Mouse (Mus musculus): Measurements from ENCODE around the gene Ctnna3. TPM values are rescaled to one million over a fixed set of nuclear protein-coding genes. Genes with fewer than 3 reads are reported as not detected.
"Not testable (repeated sequence)": the region's sequence is repeated elsewhere in the genome, so short reads cannot be mapped to it uniquely, and the experiment has no call there.

The Ctnna3 gene
- polyA plus RNA-seq, 1 experiment, result 0.14 TPM

GRCm38 (mm10) chr10:64278836-64279235 lies 848.9 kb downstream of the Ctnna3 start:
- 78% methylated on average over 2 of the region's 2 CpGs for WGBS
- no peak for DNase-seq (ENCODE audit: low read depth, low spot score)

- no peak for DNase-seq (ENCODE audit: low read depth, low spot score)
Measured at GRCm38 (mm10) chr10:64305802-64306201, 875.9 kb downstream of the Ctnna3 start.

- DNase-seq (ENCODE audit: low read depth, low spot score), result no peak
- 81% methylated on average over 2 of the region's 2 CpGs for WGBS
Measured at GRCm38 (mm10) chr10:64311622-64312292, 881.9 kb downstream of the Ctnna3 start.

GRCm38 (mm10) chr10:64320332-64320731 lies 890.4 kb downstream of the Ctnna3 start:
- WGBS, result 77% methylated on average over 7 of the region's 7 CpGs
- DNase-seq (ENCODE audit: low read depth, low spot score), result no peak

DNA sequence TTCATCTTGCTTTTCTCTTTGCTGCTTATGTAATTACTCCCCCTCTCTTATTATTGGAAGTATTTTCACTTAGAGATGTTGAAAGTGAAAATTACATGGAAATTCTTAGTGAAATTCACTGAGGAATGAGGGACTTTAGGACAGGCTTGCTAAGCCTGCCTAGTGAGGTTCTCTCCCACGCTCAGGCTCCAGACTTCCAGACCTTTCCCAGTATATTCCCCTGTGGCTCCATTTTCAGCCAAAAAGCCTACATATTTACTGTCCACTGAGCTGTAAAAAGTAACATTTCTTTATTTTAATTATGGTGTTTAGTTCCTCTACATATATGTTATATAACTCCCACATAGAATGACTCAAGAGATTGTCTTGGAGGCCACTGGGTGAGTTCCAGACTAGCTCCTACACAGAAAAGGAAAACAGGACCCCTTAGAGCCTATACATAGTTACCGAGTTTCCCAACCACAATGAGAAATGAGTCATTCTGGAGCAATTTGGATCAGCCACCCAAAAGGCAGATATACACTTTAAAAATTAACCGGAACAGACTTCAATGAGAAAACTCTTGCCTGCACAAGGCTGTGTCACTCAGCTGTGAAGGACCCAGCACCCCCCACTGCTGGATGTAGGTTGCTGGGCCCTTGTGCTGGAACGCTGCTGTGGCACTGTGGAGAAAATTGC lies 912.9 kb downstream of the Ctnna3 start:
- DNase-seq (ENCODE audit: low read depth, low spot score), result no peak
- 69% methylated on average over 4 of the region's 4 CpGs for WGBS

DNA sequence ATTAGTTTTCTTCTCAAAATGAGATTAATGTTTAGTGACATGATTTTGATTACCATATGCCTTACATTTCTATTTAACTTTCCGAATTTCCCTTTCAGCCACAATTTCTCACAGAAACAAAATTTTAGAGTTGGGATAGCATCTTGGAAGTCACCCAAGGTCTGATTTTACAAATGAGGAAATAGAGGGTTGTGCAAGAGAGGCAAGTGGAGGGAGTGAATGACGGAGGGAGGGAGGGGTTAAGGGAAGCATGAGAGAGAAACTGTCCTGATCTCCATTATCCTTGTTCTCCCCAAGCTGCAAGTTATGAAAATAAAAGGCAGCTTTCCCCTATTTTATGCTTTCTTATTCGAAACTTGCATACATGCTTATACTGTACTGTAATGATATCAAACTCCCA lies 943.4 kb downstream of the Ctnna3 start:
- no peak for DNase-seq (ENCODE audit: low read depth, low spot score)
- WGBS, result 65% methylated on average over 3 of the region's 3 CpGs

DNA sequence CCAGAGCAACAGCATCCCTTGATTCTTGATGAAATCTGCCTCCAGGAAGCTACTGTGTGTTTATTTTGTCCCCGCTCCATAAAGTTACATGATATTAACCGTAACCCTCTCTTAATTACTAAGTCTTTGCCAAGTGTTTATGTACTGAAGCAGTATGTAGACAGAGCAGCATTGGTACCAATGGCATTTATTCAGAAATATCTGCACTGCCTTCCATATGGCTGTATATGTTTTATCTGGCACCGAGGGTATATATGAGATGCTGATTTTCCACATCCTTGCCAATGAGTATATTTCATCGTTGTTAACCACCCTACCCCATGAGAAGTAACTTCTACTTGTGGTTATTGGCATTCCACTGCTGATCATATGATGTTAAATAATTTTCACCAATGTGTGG lies 947.9 kb downstream of the Ctnna3 start:
- WGBS, result 82% methylated on average over 4 of the region's 4 CpGs

DNA sequence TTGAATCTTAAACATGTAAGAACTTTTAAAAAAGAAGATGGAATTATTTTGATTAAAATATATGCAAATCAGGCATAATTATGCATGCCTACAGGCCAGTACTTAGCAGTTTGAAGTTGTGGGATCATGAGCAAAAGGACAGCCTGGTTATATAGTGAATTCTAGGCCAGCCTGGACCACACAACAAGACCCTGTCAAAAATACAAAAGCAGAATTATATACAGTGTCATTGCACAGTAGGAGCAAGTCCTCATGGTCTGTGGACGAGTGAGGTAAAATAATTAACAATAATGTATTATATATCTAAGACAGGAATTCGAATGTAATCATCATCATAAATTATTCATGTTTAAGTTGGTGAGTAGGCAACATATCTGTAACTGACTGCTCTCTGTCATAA lies 966.7 kb downstream of the Ctnna3 start:
- DNase-seq (ENCODE audit: low read depth, low spot score), result no peak
- 49% methylated on average over 2 of the region's 2 CpGs for WGBS

More for the DNA sequence above, 947.9 kb downstream of the Ctnna3 start:
- no peak for DNase-seq (ENCODE audit: low read depth, low spot score)

GRCm38 (mm10) chr10:64418396-64418795 lies 988.5 kb downstream of the Ctnna3 start:
- 20% methylated on average over 1 of the region's 1 CpGs for WGBS
- not testable (repeated sequence) for DNase-seq (ENCODE audit: low read depth, low spot score)

GRCm38 (mm10) chr10:64438736-64439135 lies 1008.8 kb downstream of the Ctnna3 start:
- no peak for DNase-seq (ENCODE audit: low read depth, low spot score)

- 74% methylated on average over 2 of the region's 2 CpGs for WGBS
- no peak for DNase-seq (ENCODE audit: low read depth, low spot score)
Measured at GRCm38 (mm10) chr10:64448624-64449023, 1018.7 kb downstream of the Ctnna3 start.

DNA sequence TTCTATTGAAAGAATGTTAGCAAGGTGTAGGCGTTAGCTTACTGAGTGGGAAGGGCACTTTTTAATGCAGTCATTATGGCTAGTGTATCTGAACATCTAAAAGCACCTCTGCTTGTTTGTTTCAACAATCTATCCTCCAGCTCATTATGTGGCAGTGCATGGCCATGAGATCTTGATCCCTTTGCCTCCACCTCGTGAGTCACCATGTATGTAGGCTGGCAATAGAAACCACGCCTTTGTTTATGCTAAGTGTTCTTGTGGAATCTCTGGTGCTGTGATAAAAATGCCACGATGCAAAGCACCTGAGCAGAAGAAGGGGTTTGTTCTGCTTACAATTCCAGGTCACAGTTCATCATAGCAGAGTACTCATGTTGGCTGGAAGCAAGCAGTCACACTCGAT lies 1053.4 kb downstream of the Ctnna3 start:
- DNase-seq (ENCODE audit: low read depth, low spot score), result no peak
- 32% methylated on average over 5 of the region's 5 CpGs for WGBS

DNA sequence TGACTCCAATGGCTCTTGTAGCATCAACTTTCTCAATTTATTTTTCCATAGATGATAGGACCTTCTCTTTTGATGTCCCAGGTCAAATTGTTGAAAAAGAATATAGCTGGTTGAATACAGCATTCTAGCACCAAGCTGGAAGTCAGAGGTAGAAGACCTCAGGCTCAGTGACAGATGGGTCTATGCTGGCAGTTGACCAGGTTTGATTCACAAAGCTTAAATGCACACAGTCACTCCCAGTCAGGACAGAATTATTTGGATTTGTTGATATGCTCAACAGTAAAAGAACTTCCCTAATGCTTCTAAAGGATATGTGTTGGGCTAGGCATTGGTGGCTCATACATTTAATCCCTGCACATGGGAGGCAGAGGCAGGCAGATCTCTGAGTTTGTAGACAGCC lies 1059.6 kb downstream of the Ctnna3 start:
- no peak for DNase-seq (ENCODE audit: low read depth, low spot score)

DNA sequence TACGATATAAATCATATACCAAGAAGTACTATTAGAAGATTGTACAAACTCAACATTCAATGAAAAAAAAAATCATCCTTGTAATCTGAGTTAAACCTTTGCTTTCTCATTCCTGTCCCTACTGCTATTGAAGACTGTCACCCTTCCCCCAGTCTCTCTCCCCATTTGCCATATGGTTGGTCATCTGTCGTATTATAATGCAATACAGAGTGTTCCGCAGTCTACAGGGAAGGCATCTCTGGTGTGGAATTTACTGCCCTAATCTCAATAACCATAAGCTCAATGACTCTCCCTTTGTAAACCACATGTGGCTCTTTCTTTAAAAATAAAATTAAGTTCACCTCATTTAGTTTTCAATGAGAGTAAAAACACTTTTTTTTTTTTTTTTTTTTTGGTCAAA lies 1113.7 kb downstream of the Ctnna3 start:
- WGBS, result 71% methylated on average over 3 of the region's 3 CpGs
- no peak for DNase-seq (ENCODE audit: low read depth, low spot score)

GRCm38 (mm10) chr10:64544389-64544788 lies 1114.5 kb downstream of the Ctnna3 start:
- DNase-seq (ENCODE audit: low read depth, low spot score), result no peak
- WGBS, result 47% methylated on average over 2 of the region's 2 CpGs

- 82% methylated on average over 3 of the region's 3 CpGs for WGBS
- no peak for DNase-seq (ENCODE audit: low read depth, low spot score)
Measured at GRCm38 (mm10) chr10:64571311-64571710, 1141.4 kb downstream of the Ctnna3 start.

- WGBS, result 73% methylated on average over 2 of the region's 2 CpGs
- DNase-seq (ENCODE audit: low read depth, low spot score), result no peak
Measured at GRCm38 (mm10) chr10:64588116-64588515, 1158.2 kb downstream of the Ctnna3 start.

- WGBS, result 60% methylated on average over 5 of the region's 5 CpGs
Measured at GRCm38 (mm10) chr10:64636760-64637159, 1206.9 kb downstream of the Ctnna3 start.

DNA sequence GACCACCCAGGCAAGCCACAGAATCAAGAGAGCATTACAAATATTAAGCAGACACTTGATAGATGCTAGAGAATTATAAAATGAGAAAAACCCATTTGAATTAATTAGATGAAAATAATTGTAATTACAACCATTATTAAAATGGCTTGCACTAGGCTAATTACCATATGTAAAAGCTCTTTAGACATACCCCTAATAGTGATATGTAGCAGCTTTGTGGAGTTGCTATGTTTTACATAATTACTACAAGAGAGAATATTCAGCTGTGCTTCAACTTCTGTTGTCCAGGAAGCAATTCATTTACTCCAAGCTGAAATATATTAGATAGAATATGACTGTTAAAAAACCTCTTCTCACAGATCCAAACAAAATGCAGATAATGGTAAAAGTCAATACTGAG lies 1209.2 kb downstream of the Ctnna3 start:
- DNase-seq (ENCODE audit: low read depth, low spot score), result no peak

More at GRCm38 (mm10) chr10:64636760-64637159, 1206.9 kb downstream of the Ctnna3 start:
- no peak for DNase-seq (ENCODE audit: low read depth, low spot score)

DNA sequence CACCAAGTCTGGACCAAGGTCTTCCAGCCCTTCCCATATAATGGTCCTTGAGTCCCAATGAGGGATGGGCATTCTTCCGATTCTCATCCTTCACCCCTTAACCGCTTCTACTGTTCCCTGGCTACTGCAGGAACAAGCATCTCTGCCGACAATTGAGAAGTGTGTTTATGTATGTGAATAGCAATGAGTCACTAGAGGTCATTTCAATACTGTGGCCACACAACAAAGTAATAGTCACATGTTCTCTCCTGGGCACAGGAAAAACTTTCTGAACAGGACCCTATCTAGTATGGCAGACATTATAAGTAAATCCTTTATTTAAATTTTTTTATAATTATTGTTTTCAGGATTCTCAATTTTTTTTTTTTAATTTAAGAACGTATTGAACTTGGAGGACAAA lies 1211.2 kb downstream of the Ctnna3 start:
- DNase-seq (ENCODE audit: low read depth, low spot score), result no peak
- WGBS, result 71% methylated on average over 4 of the region's 4 CpGs

DNA sequence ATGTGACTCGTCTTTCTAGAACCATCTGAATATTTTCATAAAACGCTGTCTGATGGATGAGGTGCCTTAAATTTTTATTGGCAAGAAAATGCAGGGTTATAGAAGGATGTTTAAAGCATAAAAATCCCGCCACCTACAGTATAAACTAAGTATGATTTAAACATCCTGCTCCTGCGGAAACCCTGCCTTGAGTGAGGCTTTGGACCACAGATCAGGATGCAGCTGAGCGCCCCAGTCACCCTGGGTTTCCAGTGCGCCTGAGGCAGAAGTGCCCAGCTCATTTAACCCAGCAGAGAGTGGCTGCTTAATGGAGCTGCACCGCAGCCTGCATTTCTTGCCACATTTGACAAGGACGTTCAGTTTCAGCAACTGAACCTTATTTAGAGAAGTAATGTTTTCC lies 1211.7 kb downstream of the Ctnna3 start:
- WGBS, result 52% methylated on average over 8 of the region's 8 CpGs
- DNase-seq (ENCODE audit: low read depth, low spot score), result no peak

DNA sequence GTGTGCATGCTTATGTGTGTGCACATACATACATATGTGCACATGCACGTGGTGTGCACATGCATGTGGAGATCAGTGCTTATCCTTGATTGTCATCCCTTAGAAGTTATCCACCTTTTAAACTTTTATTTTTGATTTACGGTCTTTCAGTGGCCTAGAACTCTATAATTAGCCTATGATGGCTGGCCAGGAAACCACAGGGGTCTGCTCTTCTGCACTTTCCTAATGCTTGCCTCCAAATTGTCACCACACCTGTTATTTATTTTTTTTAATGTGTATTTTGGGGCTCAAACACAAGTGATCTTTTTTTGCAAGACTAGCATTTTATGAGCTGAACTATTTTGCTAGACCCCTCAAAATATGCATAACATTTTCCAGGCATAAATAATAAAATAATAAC lies 1214.1 kb downstream of the Ctnna3 start:
- no peak for DNase-seq (ENCODE audit: low read depth, low spot score)
- WGBS, result 76% methylated on average over 2 of the region's 2 CpGs
